Mouse (Mus musculus): ENCODE measurements around the gene 1600014C10Rik.

DNA sequence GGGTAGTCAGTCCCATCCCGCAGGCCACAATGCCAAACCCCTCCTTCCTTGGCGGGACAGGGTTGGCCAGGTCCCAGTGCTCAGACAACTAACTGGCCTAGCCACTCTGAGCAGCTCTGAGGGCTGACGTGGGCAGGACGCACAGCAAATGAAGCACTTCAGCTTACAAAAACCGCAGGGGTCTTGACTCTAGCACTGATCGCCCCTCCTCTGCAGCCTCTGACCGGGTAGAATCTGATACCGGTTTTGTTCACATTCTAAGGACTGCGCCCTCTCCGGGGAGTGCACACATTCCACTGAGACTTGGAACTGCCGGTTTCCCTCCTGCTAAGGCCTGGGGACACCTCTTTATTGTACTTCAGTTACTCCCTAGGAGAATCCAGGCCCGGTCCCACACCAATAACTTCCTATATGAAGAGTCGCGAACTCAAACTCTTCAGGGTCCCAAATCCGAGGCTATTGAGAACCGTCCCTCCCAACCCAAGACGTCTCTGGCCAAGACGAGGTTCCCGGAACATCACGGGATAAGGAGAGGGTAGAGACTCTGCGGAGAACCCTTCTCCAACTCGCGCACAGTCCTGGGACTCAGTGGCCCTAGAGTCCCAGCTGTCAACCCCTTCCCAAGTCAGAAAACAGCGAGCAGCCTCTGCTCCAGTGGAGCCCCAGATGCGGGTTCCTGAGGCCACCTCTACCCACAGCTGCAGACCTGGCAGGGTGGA lies 44.3 kb downstream of the 1600014C10Rik start:
- no peak for TF ChIP-seq CTCF (IDR thresholded peaks at IDR 0.05; ENCODE audit: extremely low read depth, insufficient read depth, insufficient read length, insufficient replicate concordance)
- no peak for TF ChIP-seq POLR2A (IDR thresholded peaks at IDR 0.05; ENCODE audit: low read depth, low read length)

Measured in spleen, adult 2 months (tissue).